Mouse (Mus musculus) c-Kit-positive CD71-positive TER-119-negative erythroid progenitor cells, embryonic 14.5 days (primary cell): ENCODE measurements around the gene Olfr1097.

Experiments
- DNase-seq: peaks from one replicate; pipeline ENCODE4 v3.0.0-alpha.2; 2013; ENCODE audit warnings: low read depth

The Olfr1097 gene

DNA sequence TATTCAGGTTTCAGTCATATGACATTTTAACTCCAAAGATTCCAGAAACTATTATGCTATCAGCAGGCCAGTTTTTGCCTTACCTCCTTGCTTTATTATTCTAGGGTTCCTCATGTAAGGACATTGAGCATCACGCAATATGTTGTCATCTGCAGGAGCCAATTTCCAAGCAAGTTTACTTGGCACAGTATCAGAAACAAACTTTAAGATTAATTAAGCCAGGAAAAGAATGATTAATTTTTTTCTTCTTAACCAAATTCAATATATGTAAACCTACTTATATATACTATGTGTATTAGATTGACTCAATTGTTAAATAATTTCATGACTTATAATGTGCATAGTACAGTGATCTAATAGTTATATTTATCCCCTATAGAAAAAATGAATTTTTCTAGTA, at the start of gene Olfr1097:
Olfr1097 (minus strand) TSS at position 101 of the 400 bp plus-strand sequence.
- DNase-seq, result no peak

- no peak for DNase-seq
Measured at GRCm38 (mm10) chr2:86926557-86926956, 34.5 kb upstream of the Olfr1097 start.

DNA sequence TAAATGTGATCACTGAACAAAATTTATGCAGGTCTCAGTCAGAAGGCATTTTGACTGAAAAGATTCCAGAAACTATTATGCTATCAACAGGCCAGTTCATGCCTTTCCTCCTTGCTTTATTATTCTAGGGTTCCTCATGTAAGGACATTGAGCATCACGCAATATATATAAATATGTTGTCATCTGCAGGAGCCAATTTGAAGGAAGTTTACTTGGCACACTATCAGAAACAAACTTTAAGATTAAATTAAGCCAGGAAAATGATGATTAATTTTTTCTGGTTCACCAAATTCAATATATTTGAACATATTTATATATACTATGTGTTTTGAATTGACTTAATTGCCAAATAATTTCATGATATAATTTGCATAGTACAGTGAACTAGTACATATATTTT, 32.4 kb upstream of the Olfr1097 start, which contains the start of gene Olfr1098:
Olfr1098 (minus strand) TSS at position 101 of the 400 bp plus-strand sequence.
- DNase-seq, result no peak

- no peak for DNase-seq
Measured at GRCm38 (mm10) chr2:86905647-86906046, 13.6 kb upstream of the Olfr1097 start.

- DNase-seq, result no peak
Measured at GRCm38 (mm10) chr2:86874702-86875101, 17.3 kb downstream of the Olfr1097 start, which contains the start of gene Gm13723. TSS of gene Gm13723 (minus strand) at chr2:86874802.

- no peak for DNase-seq
Measured at GRCm38 (mm10) chr2:86851596-86851995, 40.4 kb downstream of the Olfr1097 start, which contains the start of gene Olfr1095. TSS of gene Olfr1095 (minus strand) at chr2:86851696.
